Mouse (Mus musculus) erythroblast, adult 5-6 weeks (primary cell): ENCODE measurements around the gene Gm10217. TPM values are rescaled to one million over a fixed set of nuclear protein-coding genes. Genes with fewer than 3 reads are reported as not detected.

ENCODE experiments used
- ATAC-seq: replicated peaks from 2 replicates; pipeline ENCODE4 v1.8.0; 2016; ENCODE audit warnings: moderate number of reproducible peaks, mild to moderate bottlenecking, moderate TSS enrichment, inconsistent platforms; ENCODE audit not compliant: poor library complexity, low FRiP score, severe bottlenecking
- total RNA-seq, 2 experiments: library from RNA; stranded (forward) in 1 of 2; stranded (reverse) in 1 of 2; fragments of 150-400 nt in 1 of 2; fragments of 200-764, 138-1000 nt in 1 of 2; gene quantifications; 2 replicates each; pipeline versions ENCODE4 v1.2.3 to v1.2.4; 2015 to 2017; ENCODE audit warnings: low replicate concordance in 2 of 2

Gm10217 gene
- total RNA-seq (2015; ENCODE audit: low replicate concordance) = not detected in 2 replicates
- total RNA-seq (2017; ENCODE audit: low replicate concordance) = not detected in 2 replicates

- no peak for ATAC-seq
Measured at GRCm38 (mm10) chr8:9863951-9864350, at the start of gene Gm10217. TSS of gene Gm10217 (plus strand) at chr8:9864251.

GRCm38 (mm10) chr8:9824770-9825169 lies 39.3 kb upstream of the Gm10217 start:
- no peak for ATAC-seq

- ATAC-seq = no peak
Measured at GRCm38 (mm10) chr8:9840257-9840656, 23.8 kb upstream of the Gm10217 start.

- no peak for ATAC-seq
Measured at GRCm38 (mm10) chr8:9859286-9859685, 4.8 kb upstream of the Gm10217 start.

GRCm38 (mm10) chr8:9860539-9861203 lies 3.4 kb upstream of the Gm10217 start:
- ATAC-seq = no peak

GRCm38 (mm10) chr8:9865150-9865549 lies 1.1 kb downstream of the Gm10217 start:
- ATAC-seq = no peak

- ATAC-seq = no peak
Measured at GRCm38 (mm10) chr8:9868094-9868493, 4.0 kb downstream of the Gm10217 start.

GRCm38 (mm10) chr8:9876241-9876640 lies 12.2 kb downstream of the Gm10217 start:
- ATAC-seq = no peak

- ATAC-seq = no peak
Measured at GRCm38 (mm10) chr8:9879921-9880320, 15.9 kb downstream of the Gm10217 start.

GRCm38 (mm10) chr8:9886714-9887113 lies 22.7 kb downstream of the Gm10217 start:
- ATAC-seq = no peak

GRCm38 (mm10) chr8:9899199-9899598 lies 35.1 kb downstream of the Gm10217 start:
- no peak for ATAC-seq

GRCm38 (mm10) chr8:9899673-9900072 lies 35.6 kb downstream of the Gm10217 start:
- ATAC-seq = no peak

Other genes starting within 250 kb of the Gm10217 start
- not detected in 2 replicates for gene Fam155a, start 93.1 kb upstream of the Gm10217 start, total RNA-seq (2015; ENCODE audit: low replicate concordance)
- gene Fam155a, start 93.1 kb upstream of the Gm10217 start, total RNA-seq (2017; ENCODE audit: low replicate concordance) = 0.09 TPM in 1 of 2 replicates, not detected in the other
- 0.42 and 0.58 TPM in 2 replicates for gene Lig4, start 113.4 kb downstream of the Gm10217 start, total RNA-seq (2015; ENCODE audit: low replicate concordance)
- gene Lig4, start 113.4 kb downstream of the Gm10217 start, total RNA-seq (2017; ENCODE audit: low replicate concordance) = 0.94 and 1.8 TPM in 2 replicates
- gene Abhd13, start 113.5 kb downstream of the Gm10217 start, total RNA-seq (2015; ENCODE audit: low replicate concordance) = 2.5 and 6.5 TPM in 2 replicates
- 7.2 and 7.5 TPM in 2 replicates for gene Abhd13, start 113.5 kb downstream of the Gm10217 start, total RNA-seq (2017; ENCODE audit: low replicate concordance)
- 11.1 and 18.8 TPM in 2 replicates for gene Tnfsf13b, start 142.2 kb downstream of the Gm10217 start, total RNA-seq (2015; ENCODE audit: low replicate concordance)
- 3.8 and 6.7 TPM in 2 replicates for gene Tnfsf13b, start 142.2 kb downstream of the Gm10217 start, total RNA-seq (2017; ENCODE audit: low replicate concordance)